In genomic region chr17:7273054-7273453, GRCm38 (mm10) we compare ENCODE assay signal across 10 mouse cellular contexts. TPM values are rescaled to one million over a fixed set of nuclear protein-coding genes. Genes with fewer than 3 reads are reported as not detected.
DNase-seq lines count a peak whose midpoint lies in the region; ATAC-seq and TF ChIP-seq lines count a peak whose summit lies in the region.
"Had no signal": no experiment of that assay in that cellular context is flagged by ENCODE, and none has a peak within 500 bp of the region (broad histone marks: within the 10 kb centered on the region; RNA-seq: fewer than 3 reads in every experiment).

No protein-coding gene starts in this region.

- no peaks in the 10 kb centered on the region for H3K9me3 ChIP-seq in midbrain, embryonic 13.5 days
- no peaks in the 10 kb centered on the region for H3K9me3 ChIP-seq in midbrain, embryonic 10.5 days (replicated peaks)
- H3K9me3 ChIP-seq in heart, embryonic 16.5 days (replicated peaks; ENCODE audit: control insufficient read depth, low read length) = no peaks in the 10 kb centered on the region
- no peaks in the 10 kb centered on the region for H3K9me3 ChIP-seq in kidney, postnatal 0 days (replicated peaks; ENCODE audit: low read length)
- no peaks in the 10 kb centered on the region for H3K9me3 ChIP-seq in stomach, embryonic 16.5 days (replicated peaks; ENCODE audit: control insufficient read depth, low read length)
- H3K9me3 ChIP-seq in forebrain, embryonic 12.5 days = no peaks in the 10 kb centered on the region

- H3K27ac ChIP-seq in midbrain, embryonic 13.5 days = no peak overlapping the region
- no peak overlapping the region for H3K27ac ChIP-seq in midbrain, embryonic 10.5 days (replicated peaks)
- H3K27ac ChIP-seq in heart, embryonic 16.5 days (ENCODE audit: low read length) = peak overlapping the region; percentile 99
- peak overlapping the region; percentile 28; the same call in 1 of the 2 replicates for H3K27ac ChIP-seq in kidney, postnatal 0 days
- peak overlapping the region; percentile 35 for H3K27ac ChIP-seq in stomach, embryonic 16.5 days (ENCODE audit: low read length)
- H3K27ac ChIP-seq in forebrain, embryonic 12.5 days = no peak overlapping the region

- 0 out of 2 replicates have a peak, but pooled peaks have one; percentile 21 for ATAC-seq in midbrain, embryonic 13.5 days
- peak; percentile 75 for ATAC-seq in heart, embryonic 16.5 days (replicated peaks; ENCODE audit: extremely low read depth, insufficient read depth, low FRiP score)
- peak; percentile 47; the same call in 1 of the 2 replicates for ATAC-seq in kidney, postnatal 0 days (replicated peaks; ENCODE audit: low FRiP score, low read depth)
- peak; percentile 66; the same call in 1 of the 2 replicates for ATAC-seq in stomach, embryonic 16.5 days (ENCODE audit: insufficient read depth, low FRiP score)
- no peak for ATAC-seq in forebrain, embryonic 12.5 days (ENCODE audit: low FRiP score)

- no peak overlapping the region for H3K4me2 ChIP-seq in midbrain, embryonic 13.5 days (replicated peaks)
- H3K4me2 ChIP-seq in heart, embryonic 16.5 days (ENCODE audit: low read depth, low read length) = peak overlapping the region; percentile 42
- no peak overlapping the region for H3K4me2 ChIP-seq in kidney, postnatal 0 days (ENCODE audit: low read length)
- 0 out of 2 replicates have a peak overlapping the region, but pooled peaks have one; percentile 10 for H3K4me2 ChIP-seq in stomach, embryonic 16.5 days (ENCODE audit: low read depth, low read length)
- no peak overlapping the region for H3K4me2 ChIP-seq in forebrain, embryonic 12.5 days

- H3K36me3 ChIP-seq in midbrain, embryonic 13.5 days = peaks cover 13% of the 10 kb centered on the region; the same call in 1 of the 2 replicates
- peaks cover 9% of the 10 kb centered on the region for H3K36me3 ChIP-seq in midbrain, embryonic 10.5 days
- 0 out of 2 replicates have a peak, but pooled peaks cover 3% of the 10 kb centered on the region for H3K36me3 ChIP-seq in heart, embryonic 16.5 days (ENCODE audit: control insufficient read depth, insufficient read depth)
- peaks cover 7% of the 10 kb centered on the region; the same call in 1 of the 2 replicates for H3K36me3 ChIP-seq in kidney, postnatal 0 days (ENCODE audit: insufficient read depth, low read length)
- no peaks in the 10 kb centered on the region for H3K36me3 ChIP-seq in stomach, embryonic 16.5 days (ENCODE audit: control insufficient read depth, insufficient read depth, low read length)
- H3K36me3 ChIP-seq in forebrain, embryonic 12.5 days (replicated peaks) = peaks cover 14% of the 10 kb centered on the region; the same call in 1 of the 2 replicates

- TF ChIP-seq CTCF in kidney, postnatal 0 days (IDR thresholded peaks at IDR 0.05; ENCODE audit: low read depth) = no peak

- DNase-seq in midbrain, embryonic 10.5 days (ENCODE audit: low spot score) = no peak
- peak; percentile 33 for DNase-seq in kidney, postnatal 0 days (ENCODE audit: low spot score)
- DNase-seq in thymus, postnatal 36 days = no peak
- no peak for DNase-seq in ovary, adult 18-20 months (ENCODE audit: low spot score)
- DNase-seq: lung, adult 2 months; retina, postnatal 1 day had no signal

- H3K27me3 ChIP-seq in midbrain, embryonic 13.5 days = no peaks in the 10 kb centered on the region
- H3K27me3 ChIP-seq in midbrain, embryonic 10.5 days (ENCODE audit: low read depth, poor library complexity, severe bottlenecking) = no peaks in the 10 kb centered on the region
- H3K27me3 ChIP-seq in heart, embryonic 16.5 days (ENCODE audit: control insufficient read depth, insufficient read depth, low read length) = no peaks in the 10 kb centered on the region
- no peaks in the 10 kb centered on the region for H3K27me3 ChIP-seq in kidney, postnatal 0 days (ENCODE audit: insufficient read depth, low read length)
- no peaks in the 10 kb centered on the region for H3K27me3 ChIP-seq in stomach, embryonic 16.5 days (ENCODE audit: control insufficient read depth, insufficient read depth, low read length)
- no peaks in the 10 kb centered on the region for H3K27me3 ChIP-seq in forebrain, embryonic 12.5 days

- H3K4me3 ChIP-seq in midbrain, embryonic 13.5 days (replicated peaks) = no peak overlapping the region
- H3K4me3 ChIP-seq in midbrain, embryonic 10.5 days = no peak overlapping the region
- H3K4me3 ChIP-seq in heart, embryonic 16.5 days (ENCODE audit: low read length) = peak overlapping the region; percentile 13; the same call in 1 of the 2 replicates
- no peak overlapping the region for H3K4me3 ChIP-seq in kidney, postnatal 0 days (replicated peaks; ENCODE audit: low read depth, low read length)
- H3K4me3 ChIP-seq in stomach, embryonic 16.5 days (replicated peaks; ENCODE audit: low read length) = no peak overlapping the region
- H3K4me3 ChIP-seq in forebrain, embryonic 12.5 days (replicated peaks) = no peak overlapping the region

- H3K4me1 ChIP-seq in midbrain, embryonic 13.5 days (replicated peaks) = peaks cover 18% of the 10 kb centered on the region
- peaks cover 36% of the 10 kb centered on the region for H3K4me1 ChIP-seq in midbrain, embryonic 10.5 days
- peaks cover 51% of the 10 kb centered on the region for H3K4me1 ChIP-seq in heart, embryonic 16.5 days (ENCODE audit: control insufficient read depth, insufficient read depth, low read length)
- 0 out of 2 replicates have a peak, but pooled peaks cover 6% of the 10 kb centered on the region for H3K4me1 ChIP-seq in kidney, postnatal 0 days (replicated peaks; ENCODE audit: insufficient read depth, low read length)
- H3K4me1 ChIP-seq in stomach, embryonic 16.5 days (ENCODE audit: control insufficient read depth, insufficient read depth, low read length) = peaks cover 44% of the 10 kb centered on the region
- peaks cover 25% of the 10 kb centered on the region for H3K4me1 ChIP-seq in forebrain, embryonic 12.5 days

- H3K9ac ChIP-seq in midbrain, embryonic 13.5 days (replicated peaks) = no peak overlapping the region
- H3K9ac ChIP-seq in heart, embryonic 16.5 days (ENCODE audit: low read length) = peak overlapping the region; percentile 69
- no peak overlapping the region for H3K9ac ChIP-seq in kidney, postnatal 0 days (ENCODE audit: low read depth, low read length)
- no peak overlapping the region for H3K9ac ChIP-seq in stomach, embryonic 16.5 days (ENCODE audit: low read length)
- H3K9ac ChIP-seq in forebrain, embryonic 12.5 days = no peak overlapping the region

- WGBS in midbrain, embryonic 13.5 days = 68% methylated on average over 9 of the region's 9 CpGs
- 70% methylated on average over 9 of the region's 9 CpGs for WGBS in midbrain, embryonic 10.5 days
- 17% methylated on average over 9 of the region's 9 CpGs for WGBS in heart, embryonic 16.5 days
- WGBS in kidney, postnatal 0 days = 16% methylated on average over 9 of the region's 9 CpGs
- WGBS in stomach, embryonic 16.5 days = 14% methylated on average over 9 of the region's 9 CpGs
- 79% methylated on average over 9 of the region's 9 CpGs for WGBS in forebrain, embryonic 12.5 days

RNA-seq across cellular contexts. Expression of gene Tcp10a, which starts 51.4 kb away (rescaled TPM):
- polyA plus RNA-seq in midbrain, embryonic 13.5 days (2015; fragmentation: Nextera tagmentation; extraction: Ambion mirVana) = not detected in 2 replicates
- polyA plus RNA-seq in midbrain, embryonic 10.5 days (2016; fragmentation: Nextera tagmentation; extraction: Ambion mirVana) = not detected in 2 replicates
- not detected in 2 replicates for polyA plus RNA-seq in heart, embryonic 16.5 days (2015; fragmentation: Nextera tagmentation; extraction: Ambion mirVana)
- polyA plus RNA-seq in kidney, postnatal 0 days (2015; fragmentation: Nextera tagmentation; extraction: Ambion mirVana) = not detected in 2 replicates
- not detected in 2 replicates for polyA plus RNA-seq in stomach, embryonic 16.5 days (2015; fragmentation: Nextera tagmentation; extraction: Ambion mirVana)
- not detected in 2 replicates for polyA plus RNA-seq in forebrain, embryonic 12.5 days (2016; fragmentation: Nextera tagmentation; extraction: Ambion mirVana)
- polyA plus RNA-seq: lung, adult 2 months had no signal

Comparison
In these comparisons a context has a peak if more than half of its experiments do, and no peak if none do; other contexts are left out.
1. H3K27ac ChIP-seq: peak in heart, embryonic 16.5 days (single experiment), kidney, postnatal 0 days (single experiment) and stomach, embryonic 16.5 days (single experiment); none in midbrain, embryonic 13.5 days (single experiment), midbrain, embryonic 10.5 days (single experiment) and forebrain, embryonic 12.5 days (single experiment).
2. H3K4me2 ChIP-seq: peak in heart, embryonic 16.5 days (single experiment) and stomach, embryonic 16.5 days (single experiment); none in midbrain, embryonic 13.5 days (single experiment), kidney, postnatal 0 days (single experiment) and forebrain, embryonic 12.5 days (single experiment).